Mouse (Mus musculus) C2C12 (cell line): ENCODE results near the gene Tmem245. TPM values are rescaled to one million over a fixed set of nuclear protein-coding genes. Genes with fewer than 3 reads are reported as not detected.

ENCODE experiments used
- H3K27me3 ChIP-seq: one replicate; pipeline ENCODE4 v1.6.1; 2011; ENCODE audit not compliant: control insufficient read depth, insufficient read depth, insufficient read length
- H3K36me3 ChIP-seq: one replicate; pipeline ENCODE4 v1.6.1; 2011; ENCODE audit not compliant: control insufficient read depth, insufficient read depth
- H3K4me3 ChIP-seq: one replicate; pipeline ENCODE4 v1.5.1; 2011; ENCODE audit warnings: mild to moderate bottlenecking, control low read depth; ENCODE audit not compliant: poor library complexity, insufficient read depth, severe bottlenecking
- H3K79me2 ChIP-seq: one replicate; pipeline ENCODE4 v1.6.1; 2011; ENCODE audit not compliant: control insufficient read depth, insufficient read depth
- H3K79me3 ChIP-seq: one replicate; pipeline ENCODE4 v1.6.1; 2011; ENCODE audit warnings: low read depth, control low read depth
- H3ac ChIP-seq: one replicate; pipeline ENCODE3; 2011; ENCODE audit warnings: low read depth; ENCODE audit not compliant: control insufficient read depth, insufficient read length
- CEBPB ChIP-seq: IDR thresholded peaks from one replicate; pipeline ENCODE4 v1.6.1; 2011; ENCODE audit warnings: low read depth, mild to moderate bottlenecking, control low read depth, moderate library complexity
- CTCF ChIP-seq: IDR thresholded peaks from one replicate; pipeline ENCODE4 v1.5.1; 2011; ENCODE audit not compliant: control insufficient read depth, insufficient read depth, insufficient read length
- FOSL1 ChIP-seq: IDR thresholded peaks from one replicate; pipeline ENCODE4 v1.8.0; 2011; ENCODE audit warnings: mild to moderate bottlenecking, low read length; ENCODE audit not compliant: poor library complexity, insufficient read depth, severe bottlenecking
- MAX ChIP-seq: IDR thresholded peaks from one replicate; pipeline ENCODE4 v1.6.1; 2011; ENCODE audit warnings: mild to moderate bottlenecking, control low read depth
- MYOD1 ChIP-seq: IDR thresholded peaks from one replicate; pipeline ENCODE4 v1.6.1; 2011; ENCODE audit warnings: low read depth; ENCODE audit not compliant: control insufficient read depth, insufficient read length
- MYOG ChIP-seq: IDR thresholded peaks from one replicate; pipeline ENCODE4 v1.6.1; 2011; ENCODE audit not compliant: control insufficient read depth, insufficient read length; ENCODE audit errors: extremely low read depth
- USF1 ChIP-seq: IDR thresholded peaks from one replicate; pipeline ENCODE4 v1.6.1; 2011; ENCODE audit warnings: low read depth, mild to moderate bottlenecking, control low read depth, moderate library complexity
- polyA plus RNA-seq: library from polyadenylated mRNA; unstranded; fragments of >200 nt; fragmentation: generic; extraction: Trizol; gene quantifications from one replicate; pipeline ENCODE4 v1.2.1, GENCODE M21; 2012; ENCODE audit warnings: missing spikeins

Tmem245 gene
- polyA plus RNA-seq, 1 experiment, result 5.7 TPM

DNA sequence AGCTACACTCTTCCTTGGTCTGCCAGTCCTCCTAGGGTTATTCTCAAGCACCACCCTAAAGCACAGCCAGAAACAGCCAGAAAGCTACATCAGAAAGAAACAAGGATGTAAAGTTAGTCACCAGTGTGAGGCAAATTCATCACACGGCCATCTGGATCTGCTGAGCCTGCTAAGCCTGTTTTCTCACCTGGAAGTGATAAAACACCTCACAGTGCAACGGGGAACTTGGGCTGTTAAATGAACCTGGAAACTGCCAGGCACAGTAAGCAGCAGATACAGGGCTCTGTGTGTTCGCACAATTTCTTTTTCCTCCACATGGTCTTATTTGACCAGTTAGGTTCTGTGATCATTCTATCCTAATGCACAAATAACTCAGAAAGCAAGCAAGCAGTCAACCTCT, 37.7 kb downstream of the Tmem245 start:
- Histone ChIP-seq H3K79me2 (no peaks in the 10 kb centered on the region), H3K79me3 (no peaks in the 10 kb centered on the region), H3K4me3 (no peak overlapping the region), H3ac (no peak overlapping the region), H3K27me3 (no peaks in the 10 kb centered on the region), H3K36me3 (peaks cover 75% of the 10 kb centered on the region)
- TF ChIP-seq CTCF, result no peak
- TF ChIP-seq CEBPB, result no peak
- TF ChIP-seq USF1, result no peak
- no peak for TF ChIP-seq FOSL1
- TF ChIP-seq MYOD1, result no peak
- no peak for TF ChIP-seq MYOG
- no peak for TF ChIP-seq MAX

DNA sequence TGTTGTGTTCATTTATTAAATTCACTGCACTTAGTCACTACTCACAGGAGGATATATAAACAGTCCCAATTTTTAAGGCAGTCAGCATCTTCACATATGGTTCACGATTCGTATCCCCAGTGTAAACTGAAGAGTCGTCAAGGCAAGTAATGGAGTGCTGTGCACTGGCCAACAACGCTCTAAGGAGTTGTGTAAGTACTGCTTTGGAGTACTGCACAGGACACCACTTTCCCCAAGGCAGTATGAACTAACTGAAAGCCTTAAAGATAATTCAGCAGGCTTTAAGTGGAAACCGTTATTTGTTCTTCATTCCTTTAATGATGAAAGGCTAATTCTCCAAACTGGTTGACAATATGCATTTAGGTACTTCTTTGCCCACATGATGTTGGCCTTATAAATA, 39.6 kb downstream of the Tmem245 start:
- no peaks in the 10 kb centered on the region for H3K79me2 ChIP-seq
- no peak overlapping the region for H3ac ChIP-seq
- H3K79me3 ChIP-seq, result no peaks in the 10 kb centered on the region
- no peaks in the 10 kb centered on the region for H3K27me3 ChIP-seq
- H3K4me3 ChIP-seq, result no peak overlapping the region
- peaks cover 76% of the 10 kb centered on the region for H3K36me3 ChIP-seq
- TF ChIP-seq USF1 (no peak), CTCF (no peak), MYOD1 (no peak), MYOG (no peak), FOSL1 (no peak), CEBPB (no peak)

DNA sequence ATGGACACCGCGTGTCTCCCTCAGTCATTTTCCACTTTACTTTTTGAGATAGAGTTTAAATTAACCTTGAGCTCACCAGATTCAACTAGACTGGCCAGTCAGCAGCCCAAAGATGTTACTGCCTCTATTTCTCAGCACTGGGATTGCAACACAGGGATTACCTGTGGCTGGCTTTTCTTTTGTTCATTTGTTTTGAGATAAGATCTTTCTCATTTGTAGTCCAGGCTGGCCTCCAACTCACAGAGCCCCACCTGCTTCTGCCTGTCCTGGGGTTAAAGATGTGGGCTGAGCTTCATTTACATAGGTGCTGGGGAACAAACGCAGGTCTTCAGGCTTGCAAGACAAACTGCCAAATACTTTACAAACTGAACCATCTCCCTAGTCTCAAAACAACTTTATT, 40.3 kb downstream of the Tmem245 start:
- H3ac ChIP-seq, result no peak overlapping the region
- no peak overlapping the region for H3K4me3 ChIP-seq
- no peaks in the 10 kb centered on the region for H3K27me3 ChIP-seq
- no peaks in the 10 kb centered on the region for H3K79me2 ChIP-seq
- peaks cover 78% of the 10 kb centered on the region for H3K36me3 ChIP-seq
- H3K79me3 ChIP-seq, result no peaks in the 10 kb centered on the region
- no peak for TF ChIP-seq USF1
- TF ChIP-seq CTCF, result no peak
- no peak for TF ChIP-seq MYOG
- TF ChIP-seq CEBPB, result no peak
- TF ChIP-seq MAX, result no peak
- TF ChIP-seq FOSL1, result no peak
- no peak for TF ChIP-seq MYOD1

DNA sequence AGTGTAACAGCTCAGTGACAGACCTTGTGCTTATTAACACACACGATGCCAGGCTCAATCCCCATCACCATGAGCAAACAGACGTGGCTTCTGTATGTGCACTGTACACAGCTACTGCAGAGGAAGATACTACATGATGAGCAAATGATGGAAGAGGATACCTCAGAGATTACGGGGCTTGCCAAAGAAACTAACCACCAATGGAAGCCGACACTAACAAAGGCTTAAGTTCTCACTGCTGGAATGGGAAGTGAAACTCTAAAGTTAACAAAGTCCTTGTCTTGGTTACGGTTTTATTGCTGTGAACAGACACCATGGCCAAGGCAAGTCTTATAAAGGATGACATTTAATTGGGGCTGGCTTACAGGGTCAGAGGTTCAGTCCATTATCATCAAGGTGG, 41.7 kb downstream of the Tmem245 start:
- no peaks in the 10 kb centered on the region for H3K79me2 ChIP-seq
- no peak for TF ChIP-seq CTCF
- no peak for TF ChIP-seq MYOD1
- TF ChIP-seq FOSL1, result no peak
- no peak for TF ChIP-seq CEBPB
- TF ChIP-seq MAX, result no peak
- no peak for TF ChIP-seq MYOG
- TF ChIP-seq USF1, result no peak
- peaks cover 78% of the 10 kb centered on the region for H3K36me3 ChIP-seq

DNA sequence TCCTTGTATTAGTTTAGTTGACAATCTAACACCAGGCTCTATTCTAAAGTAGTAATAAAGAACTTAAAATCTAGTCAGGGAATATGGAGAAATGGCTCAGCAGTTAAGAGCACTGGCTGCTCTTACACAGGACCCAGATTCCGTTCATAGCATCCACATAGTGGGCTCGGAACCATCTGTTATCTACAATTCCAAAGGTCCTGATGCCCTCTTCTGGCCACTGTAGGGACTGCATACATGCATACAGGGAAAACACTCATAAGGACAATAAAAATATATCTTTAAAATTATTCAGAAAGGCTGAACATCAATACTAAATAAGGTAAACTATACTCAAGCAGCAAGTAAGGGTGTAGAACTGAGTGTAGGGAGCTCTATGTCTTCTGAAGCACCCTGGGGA, 45.6 kb downstream of the Tmem245 start:
- H3K27me3 ChIP-seq, result no peaks in the 10 kb centered on the region
- H3K36me3 ChIP-seq, result peaks cover 89% of the 10 kb centered on the region
- TF ChIP-seq USF1 (no peak), CTCF (no peak), MAX (no peak), MYOD1 (no peak)

More for the DNA sequence above, 41.7 kb downstream of the Tmem245 start:
- H3K79me3 ChIP-seq, result no peaks in the 10 kb centered on the region
- no peak overlapping the region for H3K4me3 ChIP-seq
- H3K27me3 ChIP-seq, result no peaks in the 10 kb centered on the region
- H3ac ChIP-seq, result no peak overlapping the region

DNA sequence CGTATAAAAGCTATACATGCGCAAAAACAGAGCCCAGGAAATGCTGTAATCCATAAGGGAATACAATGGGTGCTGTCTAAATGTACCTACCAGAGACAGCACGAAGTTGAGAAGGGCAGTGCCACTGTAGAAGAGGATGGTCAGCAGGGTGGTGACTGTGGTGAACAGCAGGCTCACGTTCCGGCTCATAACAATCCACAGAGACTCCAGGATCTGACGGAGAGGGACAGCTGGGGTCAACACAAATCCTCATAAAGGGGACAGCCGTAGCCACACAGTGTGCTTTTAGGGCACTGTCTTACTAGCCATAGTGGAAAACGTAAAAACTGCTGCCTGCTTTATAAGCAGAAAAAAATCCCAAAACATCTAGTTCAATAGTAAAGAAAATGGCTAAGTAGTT, 48.0 kb downstream of the Tmem245 start:
- H3K79me3 ChIP-seq, result no peaks in the 10 kb centered on the region
- no peak overlapping the region for H3K4me3 ChIP-seq
- no peaks in the 10 kb centered on the region for H3K79me2 ChIP-seq
- H3K36me3 ChIP-seq, result peaks cover 87% of the 10 kb centered on the region
- no peak for TF ChIP-seq MAX
- TF ChIP-seq USF1, result no peak
- TF ChIP-seq CTCF, result no peak
- TF ChIP-seq MYOG, result no peak
- TF ChIP-seq CEBPB, result no peak
- no peak for TF ChIP-seq MYOD1
- no peak for TF ChIP-seq FOSL1
- no peak overlapping the region for H3ac ChIP-seq
- no peaks in the 10 kb centered on the region for H3K27me3 ChIP-seq

More for the DNA sequence above, 45.6 kb downstream of the Tmem245 start:
- H3ac ChIP-seq, result no peak overlapping the region
- H3K79me2 ChIP-seq, result no peaks in the 10 kb centered on the region
- H3K4me3 ChIP-seq, result no peak overlapping the region
- no peaks in the 10 kb centered on the region for H3K79me3 ChIP-seq
